Mouse (Mus musculus) limb, embryonic 11.5 days (tissue): Measurements from ENCODE around the gene Gatad1. TPM values are rescaled to one million over a fixed set of nuclear protein-coding genes. Genes with fewer than 3 reads are reported as not detected.

ENCODE experiments used
- ATAC-seq: fragments of 200-750 bp; cut with Nextera tagmentation; 2 replicates; pipeline ENCODE4 v1.8.0; 2017; ENCODE audit warnings: low read depth; ENCODE audit not compliant: insufficient number of reproducible peaks, low FRiP score, low TSS enrichment
- DNase-seq: peaks from one replicate; pipeline ENCODE4 v3.0.0-alpha.2; 2015; ENCODE audit warnings: low spot score
- H3K27ac ChIP-seq: fragments of 300-500 bp; sonication (generic); replicated peaks from 2 replicates; pipeline ENCODE4 v1.5.1; 2014; ENCODE audit warnings: low read depth, mild to moderate bottlenecking, low read length
- H3K27me3 ChIP-seq: fragments of 300-500 bp; sonication (generic); 2 replicates; pipeline ENCODE4 v1.6.1; 2014; ENCODE audit warnings: mild to moderate bottlenecking, low read length, mixed read lengths; ENCODE audit not compliant: control insufficient read depth, insufficient read depth
- H3K36me3 ChIP-seq: fragments of 300-500 bp; sonication (generic); 2 replicates; pipeline ENCODE4 v1.6.1; 2014; ENCODE audit warnings: mild to moderate bottlenecking, low read length, moderate library complexity, mixed read lengths; ENCODE audit not compliant: control insufficient read depth, insufficient read depth
- H3K4me1 ChIP-seq: fragments of 300-500 bp; sonication (generic); 2 replicates; pipeline ENCODE4 v1.6.1; 2014; ENCODE audit warnings: low read length, mixed read lengths; ENCODE audit not compliant: control insufficient read depth, insufficient read depth
- H3K4me2 ChIP-seq: fragments of 300-500 bp; sonication (generic); 2 replicates; pipeline ENCODE4 v1.6.1; 2014; ENCODE audit warnings: low read depth, mild to moderate bottlenecking, moderate library complexity; ENCODE audit not compliant: severe bottlenecking
- H3K4me3 ChIP-seq: fragments of 300-500 bp; sonication (generic); 2 replicates; pipeline ENCODE4 v1.5.1; 2014; ENCODE audit warnings: low read depth, low read length
- H3K9ac ChIP-seq: fragments of 300-500 bp; sonication (generic); 2 replicates; pipeline ENCODE4 v1.6.1; 2014; ENCODE audit warnings: mild to moderate bottlenecking, low read length
- H3K9me3 ChIP-seq: fragments of 300-500 bp; sonication (generic); 2 replicates; pipeline ENCODE4 v1.6.1; 2016; ENCODE audit warnings: low read length; ENCODE audit not compliant: control insufficient read depth
- WGBS: fragments of 180-500 bp; shearing (Covaris S2); extraction: QIAGEN DNeasy Blood & Tissue Kit; methylation state at CpG from one replicate; pipeline ENCODE4 v1.1.7; 2014; 5-methylcytosine and 5-hydroxymethylcytosine counted together
- microRNA-seq: library from miRNA; unstranded; fragments of <30 nt; microRNA quantifications from one replicate; pipeline ENCODE4, GENCODE M21; 2016
- polyA plus RNA-seq: library from polyadenylated mRNA; unstranded; fragments of >200 nt; fragmentation: Nextera tagmentation; extraction: Ambion mirVana; gene quantifications from 2 replicates; pipeline ENCODE4 v1.2.1, GENCODE M21; 2014

Gatad1 gene
- polyA plus RNA-seq, 1 experiment from 2014 or later = 71.3 TPM

GRCm38 (mm10) chr5:3600298-3600697 is 56.7 kb downstream of the Gatad1 start:
- Histone ChIP-seq H3K27ac (no peak overlapping the region), H3K9me3 (no peaks in the 10 kb centered on the region; the same call in 1 of the 2 replicates), H3K27me3 (no peaks in the 10 kb centered on the region), H3K36me3 (no peaks in the 10 kb centered on the region; the same call in 1 of the 2 replicates), H3K9ac (no peak overlapping the region), H3K4me2 (no peak overlapping the region), H3K4me3 (no peak overlapping the region), H3K4me1 (peaks cover 5% of the 10 kb centered on the region)
- ATAC-seq (no peak), DNase-seq (no peak)
- 78% methylated on average over 1 of the region's 1 CpGs for WGBS

GRCm38 (mm10) chr5:3598766-3599165 is 58.2 kb downstream of the Gatad1 start:
- WGBS = 93% methylated on average over 5 of the region's 5 CpGs
- H3K4me2 ChIP-seq = no peak overlapping the region
- H3K27ac ChIP-seq = no peak overlapping the region
- no peaks in the 10 kb centered on the region; the same call in 1 of the 2 replicates for H3K9me3 ChIP-seq
- no peaks in the 10 kb centered on the region for H3K36me3 ChIP-seq
- ATAC-seq = no peak
- DNase-seq = no peak
- H3K9ac ChIP-seq = no peak overlapping the region
- peaks cover 9% of the 10 kb centered on the region for H3K4me1 ChIP-seq
- H3K27me3 ChIP-seq = no peaks in the 10 kb centered on the region
- no peak overlapping the region for H3K4me3 ChIP-seq

GRCm38 (mm10) chr5:3597171-3597570 is 59.8 kb downstream of the Gatad1 start:
- H3K4me2 ChIP-seq = peak overlapping the region; percentile 67
- no peak for DNase-seq
- H3K9ac ChIP-seq = no peak overlapping the region
- no peak for ATAC-seq
- no peaks in the 10 kb centered on the region for H3K36me3 ChIP-seq
- H3K4me3 ChIP-seq = no peak overlapping the region
- H3K27me3 ChIP-seq = no peaks in the 10 kb centered on the region
- peaks cover 9% of the 10 kb centered on the region for H3K4me1 ChIP-seq
- H3K27ac ChIP-seq = no peak overlapping the region
- no peaks in the 10 kb centered on the region; the same call in 1 of the 2 replicates for H3K9me3 ChIP-seq

- peak within 1 kb of the TSS; percentile 69 for H3K9ac ChIP-seq
- no peaks in the 10 kb centered on the region for H3K36me3 ChIP-seq
- under 1% methylated on average over 30 of the region's 31 CpGs for WGBS
- H3K27ac ChIP-seq = no peak within 1 kb of the TSS
- DNase-seq = peak; percentile 81
- peak within 1 kb of the TSS; percentile 83 for H3K4me3 ChIP-seq
- peak within 1 kb of the TSS; percentile 67 for H3K4me2 ChIP-seq
- no peaks in the 10 kb centered on the region; the same call in 1 of the 2 replicates for H3K9me3 ChIP-seq
- peak; percentile 74 for ATAC-seq
- H3K27me3 ChIP-seq = no peaks in the 10 kb centered on the region
- peaks cover 9% of the 10 kb centered on the region for H3K4me1 ChIP-seq
These were observed 60.6 kb downstream of the Gatad1 start, which contains the start of gene Rbm48 for GRCm38 (mm10) chr5:3596399-3596766. Rbm48 (minus strand) TSS chr5:3596585.

GRCm38 (mm10) chr5:3595693-3596398 is 61.1 kb downstream of the Gatad1 start, which contains the start of gene Pex1:
Pex1 (plus strand) TSS chr5:3596066.
- H3K9me3 ChIP-seq = no peaks in the 10 kb centered on the region; the same call in 1 of the 2 replicates
- no peak within 1 kb of the TSS for H3K27ac ChIP-seq
- peaks cover 9% of the 10 kb centered on the region for H3K4me1 ChIP-seq
- ATAC-seq = peak; percentile 99
- peak within 1 kb of the TSS; percentile 69 for H3K9ac ChIP-seq
- H3K27me3 ChIP-seq = no peaks in the 10 kb centered on the region
- H3K4me3 ChIP-seq = peak within 1 kb of the TSS; percentile 83
- H3K36me3 ChIP-seq = no peaks in the 10 kb centered on the region; the same call in 1 of the 2 replicates
- peak within 1 kb of the TSS; percentile 67 for H3K4me2 ChIP-seq
- under 1% methylated on average over 50 of the region's 50 CpGs for WGBS
- DNase-seq = peak; percentile 95

Small RNA genes within 50 kb of the gene (microRNA-seq; reads per million reads assigned to microRNA genes)
- gene Gm22926 = not detected
- not detected for gene Gm26238

Other genes with a start within 250 kb of the Gatad1 start
- gene Fam133b, start 113.4 kb downstream of the Gatad1 start, polyA plus RNA-seq = 41.1 and 45.2 TPM in 2 replicates
- 3.2 and 4.1 TPM in 2 replicates for gene 1700109H08Rik, start 85.6 kb downstream of the Gatad1 start, polyA plus RNA-seq
- gene Pex1, start 61.1 kb downstream of the Gatad1 start, polyA plus RNA-seq = 13.1 and 17.4 TPM in 2 replicates
- 14.0 and 15.4 TPM in 2 replicates for gene Rbm48, start 60.6 kb downstream of the Gatad1 start, polyA plus RNA-seq
- not detected in 2 replicates for gene Tmbim7, start 6.0 kb downstream of the Gatad1 start, polyA plus RNA-seq
- 10.8 and 12.4 TPM in 2 replicates for gene Ankib1, start 145.7 kb upstream of the Gatad1 start, polyA plus RNA-seq
- gene Krit1, start 146.0 kb upstream of the Gatad1 start, polyA plus RNA-seq = 52.0 and 55.1 TPM in 2 replicates
- 0.05 TPM in 1 of 2 replicates, not detected in the other for gene Lrrd1, start 188.0 kb upstream of the Gatad1 start, polyA plus RNA-seq
- gene Mterf1a, start 236.7 kb upstream of the Gatad1 start, polyA plus RNA-seq = 7.2 and 8.8 TPM in 2 replicates